Mouse (Mus musculus): ENCODE results near the gene Zfp9. TPM values are rescaled to one million over a fixed set of nuclear protein-coding genes. Genes with fewer than 3 reads are reported as not detected.

Gene Zfp9
- polyA plus RNA-seq (2016; fragmentation: Nextera tagmentation; extraction: Ambion mirVana): 8.5 and 9.7 TPM in 2 replicates

GRCm38 (mm10) chr6:118478957-118479708, at the start of gene Zfp9:
TSS of gene Zfp9 (minus strand) at chr6:118479320.
- peak; percentile 91 for ATAC-seq (ENCODE audit: low FRiP score)
- H3K9ac ChIP-seq: peak within 1 kb of the TSS; percentile 49
- peak within 1 kb of the TSS; percentile 65 for H3K27ac ChIP-seq
- peak within 1 kb of the TSS; percentile 74 for H3K4me2 ChIP-seq
- H3K4me1 ChIP-seq: peaks cover 29% of the 10 kb centered on the region
- H3K9me3 ChIP-seq: no peaks in the 10 kb centered on the region
- under 1% methylated on average over 38 of the region's 57 CpGs for WGBS
- H3K4me3 ChIP-seq (replicated peaks): peak within 1 kb of the TSS; percentile 42
- H3K27me3 ChIP-seq: peaks cover 64% of the 10 kb centered on the region
- no peaks in the 10 kb centered on the region; the same call in 1 of the 2 replicates for H3K36me3 ChIP-seq (replicated peaks)

GRCm38 (mm10) chr6:118520668-118521067, 41.5 kb upstream of the Zfp9 start:
- Histone ChIP-seq H3K27me3 (no peaks in the 10 kb centered on the region), H3K9ac (no peak overlapping the region), H3K4me3 (replicated peaks) (no peak overlapping the region), H3K4me1 (no peaks in the 10 kb centered on the region), H3K9me3 (no peaks in the 10 kb centered on the region), H3K36me3 (replicated peaks) (peaks cover 69% of the 10 kb centered on the region), H3K4me2 (no peak overlapping the region), H3K27ac (no peak overlapping the region)
- 92% methylated on average over 7 of the region's 7 CpGs for WGBS
- no peak for ATAC-seq (ENCODE audit: low FRiP score)

GRCm38 (mm10) chr6:118513335-118514012, 34.4 kb upstream of the Zfp9 start:
- H3K4me1 ChIP-seq: no peaks in the 10 kb centered on the region
- no peak overlapping the region for H3K4me3 ChIP-seq (replicated peaks)
- WGBS: 92% methylated on average over 12 of the region's 12 CpGs
- H3K9ac ChIP-seq: no peak overlapping the region
- H3K4me2 ChIP-seq: no peak overlapping the region
- ATAC-seq (ENCODE audit: low FRiP score): no peak
- no peaks in the 10 kb centered on the region for H3K27me3 ChIP-seq
- no peaks in the 10 kb centered on the region for H3K9me3 ChIP-seq
- H3K27ac ChIP-seq: no peak overlapping the region
- peaks cover 70% of the 10 kb centered on the region for H3K36me3 ChIP-seq (replicated peaks)

GRCm38 (mm10) chr6:118499010-118499409, 19.9 kb upstream of the Zfp9 start:
- 93% methylated on average over 7 of the region's 7 CpGs for WGBS
- no peak overlapping the region for H3K4me2 ChIP-seq
- H3K4me3 ChIP-seq (replicated peaks): no peak overlapping the region
- ATAC-seq (ENCODE audit: low FRiP score): no peak
- no peak overlapping the region for H3K9ac ChIP-seq
- no peak overlapping the region for H3K27ac ChIP-seq
- no peaks in the 10 kb centered on the region for H3K9me3 ChIP-seq
- no peaks in the 10 kb centered on the region for H3K4me1 ChIP-seq
- no peaks in the 10 kb centered on the region for H3K27me3 ChIP-seq
- H3K36me3 ChIP-seq (replicated peaks): peaks cover 21% of the 10 kb centered on the region

- no peak overlapping the region for H3K9ac ChIP-seq
- H3K4me3 ChIP-seq (replicated peaks): no peak overlapping the region
- H3K4me1 ChIP-seq: peaks cover 24% of the 10 kb centered on the region
- H3K27ac ChIP-seq: no peak overlapping the region
- H3K9me3 ChIP-seq: no peaks in the 10 kb centered on the region
- H3K36me3 ChIP-seq (replicated peaks): no peaks in the 10 kb centered on the region
- H3K27me3 ChIP-seq: peaks cover 44% of the 10 kb centered on the region
- 86% methylated on average over 1 of the region's 1 CpGs for WGBS
- no peak for ATAC-seq (ENCODE audit: low FRiP score)
- no peak overlapping the region for H3K4me2 ChIP-seq
Measured at GRCm38 (mm10) chr6:118482125-118482524, 3.0 kb upstream of the Zfp9 start.

- H3K4me1 ChIP-seq: peaks cover 29% of the 10 kb centered on the region
- H3K9me3 ChIP-seq: no peaks in the 10 kb centered on the region
- peak overlapping the region; percentile 74 for H3K4me2 ChIP-seq
- H3K27me3 ChIP-seq: peaks cover 65% of the 10 kb centered on the region
- WGBS: 12% methylated on average over 10 of the region's 10 CpGs
- H3K36me3 ChIP-seq (replicated peaks): no peaks in the 10 kb centered on the region; the same call in 1 of the 2 replicates
- H3K9ac ChIP-seq: peak overlapping the region; percentile 49; the same call in 1 of the 2 replicates
- peak overlapping the region; percentile 65 for H3K27ac ChIP-seq
- peak; percentile 54 for ATAC-seq (ENCODE audit: low FRiP score)
- peak overlapping the region; percentile 42 for H3K4me3 ChIP-seq (replicated peaks)
Measured at GRCm38 (mm10) chr6:118477875-118478785, 990 bp downstream of the Zfp9 start.

- 81% methylated on average over 15 of the region's 15 CpGs for WGBS
- H3K36me3 ChIP-seq (replicated peaks): peaks cover 12% of the 10 kb centered on the region
- no peak overlapping the region for H3K4me2 ChIP-seq
- H3K4me3 ChIP-seq (replicated peaks): no peak overlapping the region
- H3K27ac ChIP-seq: no peak overlapping the region
- H3K9ac ChIP-seq: no peak overlapping the region
- no peaks in the 10 kb centered on the region for H3K4me1 ChIP-seq
- no peak for ATAC-seq (ENCODE audit: low FRiP score)
- 0 out of 2 replicates have a peak, but pooled peaks cover 18% of the 10 kb centered on the region for H3K27me3 ChIP-seq
- no peaks in the 10 kb centered on the region for H3K9me3 ChIP-seq
Measured at GRCm38 (mm10) chr6:118462069-118462705, 16.9 kb downstream of the Zfp9 start.

- H3K36me3 ChIP-seq (replicated peaks): no peaks in the 10 kb centered on the region
- WGBS: 90% methylated on average over 1 of the region's 1 CpGs
- H3K4me1 ChIP-seq: peaks cover 12% of the 10 kb centered on the region
- H3K9ac ChIP-seq: no peak overlapping the region
- H3K9me3 ChIP-seq: no peaks in the 10 kb centered on the region
- H3K27ac ChIP-seq: no peak overlapping the region
- ATAC-seq (ENCODE audit: low FRiP score): no peak
- H3K27me3 ChIP-seq: 0 out of 2 replicates have a peak, but pooled peaks cover 4% of the 10 kb centered on the region
- H3K4me2 ChIP-seq: no peak overlapping the region
- no peak overlapping the region for H3K4me3 ChIP-seq (replicated peaks)
Measured at GRCm38 (mm10) chr6:118457726-118458125, 21.4 kb downstream of the Zfp9 start.

GRCm38 (mm10) chr6:118455042-118455631, 24.0 kb downstream of the Zfp9 start, which contains the start of gene Zfp248:
TSS of gene Zfp248 (minus strand) at chr6:118455528.
- peak within 1 kb of the TSS; percentile 69 for H3K4me2 ChIP-seq
- H3K4me3 ChIP-seq (replicated peaks): peak within 1 kb of the TSS; percentile 72
- 0 out of 2 replicates have a peak, but pooled peaks cover 3% of the 10 kb centered on the region for H3K27me3 ChIP-seq
- peaks cover 12% of the 10 kb centered on the region for H3K4me1 ChIP-seq
- ATAC-seq (ENCODE audit: low FRiP score): peak; percentile 96
- H3K27ac ChIP-seq: peak within 1 kb of the TSS; percentile 96
- H3K9me3 ChIP-seq: no peaks in the 10 kb centered on the region
- WGBS: under 1% methylated on average over 43 of the region's 43 CpGs
- no peaks in the 10 kb centered on the region for H3K36me3 ChIP-seq (replicated peaks)
- peak within 1 kb of the TSS; percentile 84 for H3K9ac ChIP-seq

GRCm38 (mm10) chr6:118454452-118454851, 24.7 kb downstream of the Zfp9 start:
- Histone ChIP-seq H3K4me2 (peak overlapping the region; percentile 69), H3K27ac (no peak overlapping the region), H3K4me1 (peaks cover 12% of the 10 kb centered on the region), H3K27me3 (0 out of 2 replicates have a peak, but pooled peaks cover 3% of the 10 kb centered on the region), H3K9ac (peak overlapping the region; percentile 84), H3K4me3 (replicated peaks) (peak overlapping the region; percentile 72), H3K36me3 (replicated peaks) (no peaks in the 10 kb centered on the region), H3K9me3 (no peaks in the 10 kb centered on the region)
- WGBS: 48% methylated on average over 8 of the region's 8 CpGs
- no peak; the same call in 1 of the 2 replicates for ATAC-seq (ENCODE audit: low FRiP score)

GRCm38 (mm10) chr6:118431502-118431901, 47.6 kb downstream of the Zfp9 start:
- Histone ChIP-seq H3K4me1 (no peaks in the 10 kb centered on the region), H3K4me3 (replicated peaks) (no peak overlapping the region), H3K9ac (no peak overlapping the region), H3K27ac (no peak overlapping the region), H3K36me3 (replicated peaks) (peaks cover 45% of the 10 kb centered on the region), H3K27me3 (no peaks in the 10 kb centered on the region), H3K4me2 (no peak overlapping the region), H3K9me3 (peaks cover 6% of the 10 kb centered on the region; the same call in 1 of the 2 replicates)
- WGBS: 84% methylated on average over 4 of the region's 4 CpGs
- ATAC-seq (ENCODE audit: low FRiP score): no peak

Data from forebrain, embryonic 12.5 days (tissue).